Mouse (Mus musculus) layer of hippocampus, adult 11-12 months (tissue): ENCODE data around the gene Gba2.
A peak's percentile ranks its signal among the peaks of the same experiment; 100 is the strongest.
"Not testable (repeated sequence)": the region's sequence is repeated elsewhere in the genome, so short reads cannot be mapped to it uniquely, and the experiment has no call there.

Experiments used
- DNase-seq: peaks from one replicate; pipeline ENCODE4 v3.0.0; 2022; ENCODE audit warnings: low spot score

Gba2 gene

DNA sequence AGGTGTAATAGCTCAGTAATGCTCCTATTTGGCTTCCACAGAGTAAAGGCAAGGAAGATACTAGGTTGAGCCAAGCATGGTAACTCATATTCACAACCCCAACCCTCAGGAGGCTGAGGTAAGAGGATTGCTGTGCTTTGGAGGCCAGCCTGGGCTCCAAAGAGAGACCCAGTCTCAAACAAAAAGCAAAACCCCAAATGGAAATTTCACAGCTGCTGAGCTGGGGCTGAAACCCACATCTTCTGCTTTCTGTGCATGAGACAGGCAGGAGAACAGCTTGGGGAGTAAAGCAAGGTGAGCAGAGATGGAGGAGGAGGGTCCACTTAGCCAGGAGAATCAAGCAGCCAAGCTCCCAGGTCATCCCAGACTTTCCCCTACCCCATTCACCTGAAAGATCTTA lies 24.8 kb downstream of the Gba2 start:
- no peak for DNase-seq

DNA sequence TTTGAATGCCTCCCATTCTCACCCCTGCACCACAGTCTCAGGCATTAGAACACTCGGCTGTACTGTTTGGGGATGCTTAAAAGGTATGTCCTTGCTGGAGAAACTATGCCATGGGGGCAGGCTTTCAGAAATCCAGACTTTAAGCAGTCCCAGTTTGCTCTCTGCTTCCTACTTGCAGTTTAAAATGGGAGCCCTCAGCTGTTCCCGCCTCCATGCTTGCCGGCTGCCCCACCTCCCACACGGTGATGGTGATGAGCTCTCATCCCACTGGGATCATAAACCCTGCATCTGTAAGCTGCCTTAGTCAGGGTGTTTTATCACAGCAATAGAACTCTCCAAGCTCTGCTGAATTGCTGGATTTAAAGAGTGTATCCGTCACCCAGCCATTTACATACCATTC lies 26.2 kb downstream of the Gba2 start:
- DNase-seq, result no peak

DNA sequence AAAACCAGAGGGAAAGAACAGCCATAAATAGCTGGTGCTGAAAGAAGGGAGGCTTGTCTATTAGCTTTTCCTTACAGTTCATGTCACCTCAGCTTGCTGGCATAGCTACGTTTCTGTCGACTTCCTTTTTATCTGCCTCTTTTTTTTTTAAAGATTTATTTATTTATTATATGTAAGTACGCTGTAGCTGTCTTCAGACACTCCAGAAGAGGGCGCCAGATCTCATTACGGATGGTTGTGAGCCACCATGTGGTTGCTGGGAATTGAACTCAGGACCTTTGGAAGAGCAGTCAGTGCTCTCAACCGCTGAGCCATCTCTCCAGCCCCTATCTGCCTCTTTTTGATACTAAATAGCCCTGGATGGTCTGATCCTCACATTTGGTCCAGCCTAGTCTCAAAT lies 26.8 kb downstream of the Gba2 start:
- DNase-seq, result not testable (repeated sequence)

DNA sequence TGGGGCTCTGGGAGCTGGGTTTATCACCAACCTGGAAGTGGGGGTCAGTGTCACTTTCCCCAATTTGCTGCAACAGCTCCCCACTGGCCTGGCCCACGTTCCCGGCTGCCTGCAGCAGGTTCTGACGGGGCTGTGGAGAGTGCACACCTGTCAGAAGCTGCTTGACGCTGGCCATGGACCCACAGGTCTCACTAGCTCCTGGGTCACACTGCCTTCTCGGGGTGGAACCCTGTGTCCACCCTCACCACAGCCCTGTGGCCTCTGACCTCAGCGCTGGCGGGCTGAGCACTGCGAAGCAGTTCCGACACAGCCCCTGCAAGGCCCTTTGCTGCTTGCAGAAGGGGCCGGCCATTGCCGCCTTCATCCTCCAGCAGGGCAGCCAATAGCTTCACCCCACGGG lies 29.6 kb downstream of the Gba2 start:
- DNase-seq, result no peak

DNA sequence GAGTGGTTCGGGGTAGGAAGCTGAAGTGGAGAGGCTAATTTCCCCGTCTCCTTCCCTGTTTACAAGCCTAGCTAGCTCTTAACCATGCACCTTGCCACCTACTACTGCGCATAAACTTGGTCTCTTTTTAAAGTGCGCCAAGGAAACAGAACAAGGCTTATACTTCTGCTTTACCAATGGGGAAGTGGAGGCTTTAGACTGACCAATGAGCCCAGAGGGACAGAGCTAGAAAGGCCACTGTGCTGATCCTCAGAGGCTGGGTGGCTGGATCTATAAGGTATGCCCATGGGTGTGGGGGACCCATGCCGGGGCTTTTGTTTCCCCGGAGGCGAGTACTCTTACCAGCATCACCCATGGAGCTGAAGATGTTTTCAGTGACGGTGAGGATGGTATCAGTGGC lies 31.5 kb downstream of the Gba2 start:
- no peak for DNase-seq

DNA sequence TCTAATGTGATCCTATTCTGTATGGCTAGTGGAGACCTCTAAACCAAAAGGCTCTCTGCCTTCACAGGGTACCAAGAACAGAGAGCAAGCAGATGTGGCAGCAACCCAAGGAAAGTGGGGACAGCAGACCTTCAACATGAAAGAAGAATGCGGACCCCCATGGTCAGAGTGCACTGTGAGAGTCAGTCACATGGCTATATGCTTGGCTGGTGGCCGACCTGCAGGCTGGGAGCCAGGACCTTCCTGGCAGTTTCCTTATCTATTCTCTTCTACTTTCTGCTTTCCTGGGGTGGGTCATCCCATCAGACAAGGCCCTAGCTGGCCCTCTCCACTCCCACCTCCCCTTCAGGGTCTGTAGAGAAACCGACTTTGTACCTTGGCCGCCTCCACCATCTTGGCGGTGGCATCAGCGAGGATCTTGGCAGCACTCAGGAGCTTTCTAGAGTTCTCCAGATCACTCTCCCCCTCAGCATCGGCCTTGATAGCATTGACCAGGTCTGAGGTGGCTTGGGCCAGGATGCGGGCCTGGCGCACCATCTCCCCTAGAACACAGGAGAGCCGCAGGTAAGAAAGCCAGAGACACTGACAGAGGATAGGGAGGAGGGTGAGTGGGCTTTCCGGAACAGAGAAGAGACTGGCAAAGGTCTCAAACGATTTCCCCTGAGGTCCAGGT lies 32.2 kb downstream of the Gba2 start:
- DNase-seq, result no peak

DNA sequence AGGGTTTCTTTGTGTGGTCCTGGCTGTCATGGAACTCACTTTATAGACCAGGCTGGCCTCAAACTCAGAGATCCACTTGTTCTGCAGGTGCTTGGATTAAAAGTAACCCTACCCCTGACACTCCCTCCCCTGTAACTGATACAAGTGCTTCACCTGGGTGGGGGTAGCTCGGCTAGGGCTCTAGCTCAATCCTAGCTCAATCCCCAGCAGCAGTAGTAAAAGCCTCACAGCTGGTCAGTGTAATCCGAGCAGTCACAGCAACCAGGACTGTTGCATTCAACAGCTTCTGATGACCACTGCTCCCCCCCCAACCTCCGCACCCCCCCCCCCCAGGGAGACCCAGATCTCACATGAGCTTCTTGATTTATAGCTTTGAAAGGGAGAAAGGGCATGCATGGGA lies 36.6 kb downstream of the Gba2 start:
- no peak for DNase-seq

DNA sequence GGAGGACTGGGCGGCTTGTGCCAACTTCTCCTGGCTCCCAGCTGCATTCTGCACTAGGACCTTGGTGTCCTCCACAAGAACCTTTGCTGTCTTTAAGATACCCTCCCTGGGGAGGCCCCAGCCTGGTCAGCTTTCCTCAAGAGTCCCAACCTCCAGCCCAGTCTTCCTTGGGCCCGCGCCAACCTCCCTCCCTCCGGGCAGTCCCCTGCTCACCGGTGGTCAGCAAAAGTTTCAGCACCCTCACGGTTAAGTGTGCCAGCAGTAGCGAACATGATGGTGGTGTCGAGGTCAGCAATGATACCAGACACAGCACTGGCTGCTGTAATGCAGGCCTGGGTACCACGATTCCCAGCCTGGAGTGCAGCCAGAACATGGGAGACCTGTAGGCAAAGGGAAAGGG lies 42.6 kb downstream of the Gba2 start:
- DNase-seq, result no peak

DNA sequence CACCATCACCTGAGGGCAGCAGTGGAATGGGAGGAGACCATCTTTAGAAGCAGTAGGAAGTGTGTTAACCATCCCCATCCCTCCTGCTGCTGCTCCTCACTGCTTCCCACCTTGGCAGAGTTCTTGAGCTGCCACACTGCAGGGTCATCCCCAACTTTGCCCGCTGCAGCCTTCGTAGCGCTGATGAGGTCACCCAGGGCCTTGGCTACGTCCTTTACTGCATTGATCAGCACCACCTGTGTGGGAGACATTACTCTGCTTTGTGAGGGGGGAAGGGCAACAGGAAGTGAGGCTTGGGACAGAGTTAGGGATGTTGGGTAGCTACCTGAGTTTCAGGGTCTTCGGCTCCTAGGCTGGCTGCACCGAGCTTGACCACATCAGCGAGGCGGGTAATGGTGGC lies 43.0 kb downstream of the Gba2 start:
- no peak for DNase-seq

DNA sequence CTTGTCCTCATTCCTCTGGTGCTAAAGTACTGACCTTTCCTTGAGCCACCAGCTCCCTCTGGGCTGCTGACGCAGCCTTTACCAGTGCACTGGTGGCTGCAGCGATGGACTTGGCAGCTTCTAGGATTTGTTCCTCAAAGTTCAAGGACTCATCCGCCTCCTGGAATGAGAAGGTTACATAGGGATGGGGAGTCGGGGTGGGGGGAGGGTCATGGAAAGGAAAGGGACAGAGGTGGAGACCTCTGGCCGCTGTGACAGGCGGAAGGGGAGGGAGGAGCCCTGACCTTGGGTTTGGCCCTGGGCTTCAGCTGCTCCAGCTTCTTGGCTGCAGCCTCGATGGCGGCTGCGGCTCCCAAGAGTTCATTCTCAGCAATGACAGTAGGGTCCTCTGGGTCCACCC lies 45.4 kb downstream of the Gba2 start:
- no peak for DNase-seq

DNA sequence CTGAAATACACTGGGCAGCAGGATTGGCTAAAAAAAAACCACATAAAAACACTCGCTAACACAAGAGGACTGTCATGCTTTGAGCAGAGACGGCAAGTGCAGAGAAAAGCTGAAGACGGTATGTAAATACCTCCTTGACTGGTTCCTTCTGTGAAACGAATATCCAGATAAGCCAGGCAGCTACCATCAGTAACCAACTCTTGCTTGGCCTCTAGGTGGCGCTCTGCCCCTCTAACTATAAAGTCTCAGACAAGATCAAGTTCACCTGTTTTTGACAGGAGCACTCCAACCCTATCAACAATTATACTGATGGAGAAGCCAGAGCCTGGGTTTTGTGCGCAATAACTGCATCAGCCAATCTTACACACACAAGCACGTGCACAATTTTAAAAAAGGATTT lies 48.1 kb downstream of the Gba2 start:
- peak; percentile 78 for DNase-seq

DNA sequence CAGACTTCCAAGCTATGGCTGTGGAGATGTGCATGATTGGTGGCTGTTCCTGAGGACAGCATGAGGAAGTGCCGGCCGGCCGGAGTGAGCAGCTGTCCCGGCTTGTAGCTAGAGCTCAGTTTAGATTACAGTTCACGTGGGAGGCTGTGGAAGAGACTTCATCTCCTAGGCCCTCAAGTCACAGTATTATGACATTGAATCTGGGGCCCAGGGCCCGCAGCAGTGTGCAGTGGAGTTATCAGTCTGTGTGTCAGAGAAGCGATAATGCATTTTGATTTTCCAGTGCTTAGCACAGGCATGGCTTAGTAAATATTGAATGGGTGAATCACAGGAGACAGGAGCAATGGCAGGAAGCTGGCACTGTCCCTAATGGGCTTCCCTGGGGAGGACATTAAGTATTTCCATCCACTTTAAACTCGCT lies 48.6 kb downstream of the Gba2 start:
- no peak for DNase-seq

DNA sequence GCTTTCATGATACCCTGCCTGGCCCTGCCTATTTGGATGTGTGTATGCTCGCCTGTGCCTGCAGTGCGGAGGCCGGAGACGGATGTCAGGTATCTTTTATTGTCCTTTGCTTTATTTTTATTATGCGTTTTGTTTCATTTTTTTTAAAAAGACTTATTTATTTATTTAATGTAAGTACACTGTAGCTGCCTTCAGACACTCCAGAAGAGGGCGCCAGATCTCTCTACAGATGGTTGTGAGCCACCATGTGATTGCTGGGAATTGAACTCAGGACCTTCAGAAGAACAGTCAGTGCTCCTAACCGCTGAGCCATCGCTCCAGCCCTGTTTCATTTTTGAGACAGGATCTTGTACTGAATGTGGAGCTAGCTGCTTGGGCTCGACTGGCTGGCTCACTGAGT lies 50.2 kb downstream of the Gba2 start:
- no peak for DNase-seq

DNA sequence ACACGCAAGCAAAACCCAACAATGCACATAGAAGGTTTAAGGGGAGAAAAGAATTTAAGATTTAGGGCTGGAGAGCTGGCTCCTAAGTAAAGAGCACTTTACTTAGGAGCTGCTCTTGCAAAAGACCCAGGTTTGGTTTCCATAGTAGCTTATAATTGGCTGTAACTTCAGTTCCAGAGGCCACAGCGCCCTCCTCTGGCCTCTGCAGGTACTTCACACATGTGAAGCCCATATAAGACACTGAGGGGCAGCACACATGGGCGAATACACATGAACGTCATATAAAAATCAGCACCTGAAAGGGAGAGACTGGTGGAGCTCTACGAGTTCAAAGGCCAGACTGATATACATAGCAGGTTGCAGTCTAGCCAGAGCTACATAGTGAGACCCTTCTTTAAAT lies 50.8 kb downstream of the Gba2 start:
- no peak for DNase-seq

DNA sequence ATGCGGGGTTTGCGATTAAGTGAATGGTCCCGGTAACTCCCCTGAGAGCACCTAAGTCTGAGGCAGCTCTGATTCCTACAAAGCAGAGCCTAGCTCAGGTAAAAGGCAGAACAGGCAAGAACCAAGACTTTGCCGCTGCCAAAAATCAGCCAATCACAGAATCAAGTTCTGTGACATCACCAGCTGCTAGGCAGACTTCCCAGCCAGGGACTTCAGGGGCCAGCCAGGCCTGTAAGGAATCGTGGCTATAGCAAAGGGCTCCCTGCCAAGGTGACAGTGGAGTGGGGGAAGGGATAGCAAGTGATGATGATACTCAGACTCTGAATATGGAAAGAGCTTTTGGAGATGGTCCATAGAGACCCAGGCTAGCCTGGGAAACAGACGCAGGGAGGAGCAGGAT lies 58.7 kb downstream of the Gba2 start:
- DNase-seq, result peak; percentile 89

DNA sequence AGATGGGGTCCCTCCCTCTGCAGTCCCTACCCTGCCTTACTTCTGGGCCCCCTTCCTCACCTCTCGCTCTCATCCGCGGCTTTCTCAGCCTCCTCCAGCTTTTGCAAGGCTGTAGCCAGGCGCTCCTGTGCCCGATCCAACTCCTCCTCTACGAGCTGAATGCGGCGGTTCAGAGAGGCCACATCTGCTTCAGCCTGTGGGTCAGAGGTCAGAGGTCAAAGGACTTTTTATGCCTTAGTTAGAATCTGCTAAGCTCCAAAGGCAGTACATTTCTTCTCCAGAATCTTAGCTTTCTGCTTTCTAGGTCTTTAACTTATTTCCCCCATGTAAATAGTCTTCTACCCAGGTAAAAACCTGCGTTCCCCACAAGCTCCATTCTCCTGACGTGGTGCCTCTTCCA lies 59.1 kb downstream of the Gba2 start:
- DNase-seq, result no peak
